Mouse (Mus musculus) ovary, postnatal 14 days (tissue): Measurements from ENCODE around the gene Pcdh18.

Experiments used
- DNase-seq: peaks from one replicate; pipeline ENCODE4 v3.0.0; 2022; ENCODE audit warnings: low spot score

Pcdh18 gene

DNA sequence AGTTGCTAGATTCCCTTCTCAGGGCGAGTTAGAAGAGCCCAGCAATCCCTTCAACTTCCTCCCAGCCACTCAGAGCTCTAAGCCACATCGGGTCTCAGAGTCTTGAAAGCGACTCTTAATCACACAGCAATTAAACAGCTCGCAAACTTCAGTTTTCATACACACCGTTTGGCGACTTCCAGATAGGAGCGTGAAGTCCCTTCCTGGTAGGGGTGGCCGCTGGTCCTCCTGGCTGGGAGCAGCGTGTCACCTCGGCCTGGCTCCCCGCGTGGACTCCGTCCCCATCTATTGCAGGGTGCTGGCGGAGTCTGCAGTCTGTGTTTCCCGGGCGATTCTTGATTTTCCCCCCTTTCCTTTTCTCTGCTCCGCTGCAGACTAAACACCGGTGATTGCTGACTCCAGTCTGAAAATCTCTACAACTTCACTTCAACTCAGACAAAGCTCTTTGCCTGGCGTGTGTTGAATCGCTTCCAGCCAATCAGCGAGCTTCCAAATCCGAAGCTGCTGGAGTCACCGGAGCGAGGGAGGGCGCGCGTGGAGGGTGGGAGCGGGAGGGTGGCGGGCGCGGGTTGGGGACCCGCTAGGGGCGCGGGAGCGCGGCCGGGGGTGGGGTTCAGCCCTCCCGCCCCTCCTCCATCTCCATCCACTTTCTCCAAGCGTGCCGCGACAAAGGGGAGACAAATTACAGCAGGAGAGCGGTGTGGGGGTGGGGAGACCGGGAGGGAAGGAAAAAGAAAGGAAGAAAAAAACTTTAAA lies at the start of gene Pcdh18:
Gene Pcdh18, minus strand, starts transcription at position 456 of the 756 bp plus-strand sequence.
- DNase-seq, result peak; percentile 81

DNA sequence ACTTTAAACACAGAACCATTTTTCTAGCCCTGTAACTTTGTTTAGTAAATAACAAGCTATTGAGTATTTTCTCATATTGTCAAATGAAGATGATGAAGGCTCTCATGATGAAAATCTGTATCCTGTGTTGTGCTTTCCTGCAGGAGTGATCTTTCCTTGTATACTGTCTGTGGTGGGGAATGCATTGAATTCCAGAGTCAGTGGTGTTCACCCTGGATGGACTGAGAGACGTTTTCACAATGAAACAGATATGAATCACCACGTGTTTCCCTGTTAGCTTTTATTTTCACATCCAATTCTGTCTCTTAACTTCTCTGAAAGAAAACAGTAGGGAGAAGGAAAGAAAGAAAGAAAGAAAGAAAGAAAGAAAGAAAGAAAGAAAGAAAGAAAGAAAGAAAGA lies 49.7 kb upstream of the Pcdh18 start:
- no peak for DNase-seq

DNA sequence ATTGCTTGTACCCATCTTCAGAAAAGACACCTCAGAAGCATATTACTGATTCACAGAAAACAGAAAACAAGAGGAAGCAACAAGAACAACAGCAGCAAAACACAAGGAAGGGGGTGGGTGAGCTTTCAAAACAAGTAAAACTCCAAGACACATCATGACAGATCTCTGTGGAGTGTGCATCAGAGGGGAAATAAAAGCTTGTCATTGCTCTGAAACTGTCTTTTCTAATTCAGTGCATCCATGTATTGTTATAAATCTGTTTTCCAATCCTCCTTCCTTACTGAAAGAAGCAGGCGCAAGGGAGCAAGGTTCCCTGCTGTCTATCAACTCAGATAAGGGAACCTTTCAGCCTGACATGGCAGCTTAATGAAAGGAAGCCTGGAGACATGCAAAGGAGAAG lies 48.4 kb upstream of the Pcdh18 start:
- DNase-seq, result no peak

DNA sequence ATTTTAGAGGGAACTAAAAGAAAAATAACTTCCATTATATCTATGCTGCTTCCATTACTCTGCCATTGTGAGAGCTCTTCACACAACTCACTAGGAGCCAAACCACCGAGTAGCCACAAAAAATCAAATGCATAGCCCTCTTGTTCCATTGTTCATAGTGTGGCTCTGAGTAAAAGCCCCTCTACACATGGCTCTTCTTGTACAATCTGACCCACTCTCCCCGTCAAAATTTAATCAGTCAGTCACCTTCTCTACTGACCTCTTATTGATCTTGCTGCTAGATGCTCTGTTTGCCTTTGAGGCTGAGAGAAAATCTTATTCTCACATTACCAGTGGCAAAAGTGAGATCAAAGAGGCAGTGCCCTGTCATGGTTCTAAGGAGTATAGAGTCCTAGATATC lies 31.2 kb upstream of the Pcdh18 start:
- no peak for DNase-seq

DNA sequence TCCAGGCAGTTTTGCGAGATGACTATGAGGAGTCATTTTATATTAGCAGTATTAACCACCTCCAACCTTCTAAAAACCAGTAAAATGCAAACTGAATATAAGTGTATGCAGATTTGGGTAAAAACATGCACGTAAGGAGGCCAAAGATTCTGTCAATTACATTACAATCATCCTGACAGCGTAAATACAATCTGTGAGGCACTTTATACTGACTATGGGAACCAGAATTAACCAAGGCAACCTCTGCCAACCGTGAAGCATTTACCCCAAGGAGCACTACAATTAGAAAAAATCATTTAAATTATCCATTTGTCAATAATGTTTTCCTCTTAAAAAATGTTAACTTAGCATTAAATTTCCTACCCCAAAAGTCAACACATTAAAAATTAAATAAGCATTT lies 30.6 kb upstream of the Pcdh18 start:
- no peak for DNase-seq

DNA sequence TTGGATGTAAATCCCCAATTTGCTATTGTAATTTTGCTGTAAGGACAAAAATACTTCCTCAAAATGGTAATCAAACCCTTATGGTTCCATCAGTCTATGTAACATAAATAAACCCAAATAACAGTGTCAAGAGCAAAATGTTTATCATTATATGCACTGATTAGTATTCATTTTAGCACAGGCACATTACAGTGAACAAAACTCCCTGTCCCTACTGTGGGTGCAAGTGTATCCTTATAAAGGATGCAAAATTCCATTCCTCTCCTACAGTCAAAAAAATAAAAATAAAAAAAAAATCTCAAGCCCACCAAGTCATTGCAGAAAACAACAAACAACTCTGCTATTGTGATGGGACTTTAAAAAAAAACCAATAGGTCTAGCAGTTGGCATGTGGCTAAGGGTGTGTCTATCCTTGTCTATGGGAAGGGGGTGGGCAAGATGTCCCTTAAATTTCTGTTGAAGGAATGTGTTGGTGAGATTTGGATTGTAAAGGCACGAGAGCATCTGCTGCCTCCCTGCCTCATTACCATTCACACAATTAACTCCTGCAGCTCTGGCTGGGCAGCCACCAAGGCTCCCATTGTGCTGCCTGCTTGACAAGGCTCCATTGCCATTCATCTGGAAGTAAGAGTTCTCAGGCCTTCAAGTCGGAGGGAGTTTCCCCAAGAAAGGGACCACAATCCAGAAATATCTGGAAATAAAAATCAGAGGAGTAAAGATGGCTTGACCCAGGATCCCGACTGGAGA lies 12.0 kb upstream of the Pcdh18 start:
- DNase-seq, result no peak

DNA sequence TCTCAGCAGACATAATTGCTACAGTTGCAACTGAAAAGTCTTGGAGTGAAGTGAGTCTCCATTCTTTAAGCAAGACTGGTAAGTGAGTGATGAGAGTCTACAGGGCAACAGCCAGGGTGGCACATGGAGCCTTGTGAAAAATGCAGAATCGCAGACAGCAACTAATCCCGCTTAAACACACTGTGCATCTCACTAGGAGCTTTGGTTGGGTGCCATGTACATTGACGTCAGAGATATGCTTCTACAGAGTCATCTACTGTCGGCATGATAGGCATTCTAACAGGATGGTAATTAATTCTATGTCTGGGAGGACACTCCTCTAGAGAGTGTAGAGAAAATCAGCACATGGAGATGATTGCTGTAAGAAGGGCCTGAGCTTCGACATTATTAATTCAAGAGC lies 5.6 kb upstream of the Pcdh18 start:
- DNase-seq, result no peak

DNA sequence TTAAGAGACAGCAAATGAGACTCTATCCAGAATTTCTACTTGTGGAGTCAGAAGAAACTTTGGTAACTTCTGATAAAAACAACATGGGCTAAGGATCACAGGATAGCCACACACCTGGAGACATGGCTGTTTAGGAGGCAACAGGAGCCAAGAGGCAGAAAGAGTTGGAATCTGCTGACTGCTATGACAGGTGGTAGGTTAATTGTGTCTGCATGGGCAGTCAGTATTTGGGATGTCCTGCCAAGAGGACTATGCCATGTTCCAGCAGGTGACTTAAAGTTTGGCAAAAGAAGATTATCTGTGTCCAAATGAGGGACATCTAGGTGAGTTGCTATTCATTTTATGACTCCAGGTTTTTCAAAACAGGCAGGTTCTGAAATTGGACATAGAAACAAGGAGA lies 4.8 kb upstream of the Pcdh18 start:
- DNase-seq, result no peak

DNA sequence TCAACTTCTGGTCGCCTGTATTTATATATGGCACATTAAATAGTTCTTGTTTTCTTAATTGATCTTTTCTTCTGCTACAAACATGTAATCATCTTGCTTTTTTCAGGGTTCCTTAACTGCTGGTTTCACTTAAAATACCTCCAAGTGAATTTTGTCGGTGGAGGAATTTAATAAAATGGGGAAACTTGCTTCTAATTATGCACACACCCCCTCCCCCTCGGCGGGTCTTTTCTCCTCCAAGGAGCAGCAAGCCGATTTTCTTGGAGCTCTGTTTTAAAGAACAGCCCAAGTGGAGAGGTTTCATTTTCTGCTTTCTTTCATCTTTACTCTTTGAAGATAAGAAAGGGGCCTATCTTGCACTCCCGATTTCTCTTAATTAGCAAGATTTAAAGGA lies 498 bp upstream of the Pcdh18 start:
- DNase-seq, result no peak

DNA sequence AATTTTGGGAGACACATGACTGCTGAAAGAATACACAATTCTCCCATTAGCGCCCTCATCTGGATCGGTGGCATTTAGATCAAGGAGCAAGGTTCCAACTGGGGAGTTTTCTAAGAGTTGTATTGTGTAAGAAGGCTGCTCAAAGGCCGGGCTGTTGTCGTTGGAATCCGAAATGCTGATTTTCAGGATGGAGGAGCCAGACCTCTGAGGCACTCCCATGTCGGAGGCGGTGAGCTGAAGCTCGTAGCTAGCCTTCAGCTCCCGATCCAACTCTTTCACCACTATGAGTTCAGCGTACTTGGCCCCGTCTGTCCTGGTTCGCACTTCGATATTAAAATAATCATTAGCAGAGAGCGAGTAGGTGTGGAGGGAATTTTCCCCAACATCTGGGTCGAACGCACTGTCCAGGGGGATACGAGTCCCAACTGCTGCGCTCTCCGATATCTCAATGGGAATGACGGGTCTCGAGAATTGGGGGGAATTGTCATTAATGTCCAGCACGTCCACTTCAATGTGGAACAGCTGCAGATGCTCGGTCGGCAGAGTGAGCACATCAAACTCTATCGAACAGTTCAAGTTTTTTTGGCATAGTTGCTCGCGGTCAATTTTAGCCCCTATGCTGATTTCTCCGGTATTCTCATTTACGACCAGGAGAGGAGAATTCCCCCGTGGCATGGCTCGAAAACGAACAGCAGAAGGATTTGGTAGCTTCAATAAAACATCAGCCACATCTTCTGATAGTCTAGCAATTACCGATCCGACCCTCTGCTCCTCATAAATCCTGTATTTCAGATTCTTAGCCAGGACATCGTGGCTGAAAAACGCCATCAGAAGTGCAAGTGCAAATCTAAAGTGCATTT lies 909 bp downstream of the Pcdh18 start:
- peak; percentile 16 for DNase-seq

DNA sequence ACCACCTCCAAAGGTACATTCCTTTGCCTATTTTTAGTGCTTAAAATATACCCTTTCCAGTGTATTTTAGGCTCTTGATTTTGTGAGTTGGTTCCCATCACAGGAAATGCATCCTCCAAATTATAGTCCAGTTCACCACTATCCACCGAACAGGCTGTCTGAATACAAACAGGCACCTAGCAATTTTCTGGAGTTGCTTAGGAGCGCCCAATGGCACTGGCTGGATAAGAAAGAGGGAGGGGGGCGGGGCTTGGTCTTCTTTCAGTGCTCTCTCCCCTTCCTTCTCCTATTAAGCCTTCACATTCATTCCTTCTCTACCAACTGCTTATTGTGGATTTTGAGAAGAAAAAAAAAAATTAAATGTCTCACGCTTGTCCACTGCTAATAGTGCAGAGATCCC lies 4.4 kb downstream of the Pcdh18 start:
- no peak for DNase-seq

DNA sequence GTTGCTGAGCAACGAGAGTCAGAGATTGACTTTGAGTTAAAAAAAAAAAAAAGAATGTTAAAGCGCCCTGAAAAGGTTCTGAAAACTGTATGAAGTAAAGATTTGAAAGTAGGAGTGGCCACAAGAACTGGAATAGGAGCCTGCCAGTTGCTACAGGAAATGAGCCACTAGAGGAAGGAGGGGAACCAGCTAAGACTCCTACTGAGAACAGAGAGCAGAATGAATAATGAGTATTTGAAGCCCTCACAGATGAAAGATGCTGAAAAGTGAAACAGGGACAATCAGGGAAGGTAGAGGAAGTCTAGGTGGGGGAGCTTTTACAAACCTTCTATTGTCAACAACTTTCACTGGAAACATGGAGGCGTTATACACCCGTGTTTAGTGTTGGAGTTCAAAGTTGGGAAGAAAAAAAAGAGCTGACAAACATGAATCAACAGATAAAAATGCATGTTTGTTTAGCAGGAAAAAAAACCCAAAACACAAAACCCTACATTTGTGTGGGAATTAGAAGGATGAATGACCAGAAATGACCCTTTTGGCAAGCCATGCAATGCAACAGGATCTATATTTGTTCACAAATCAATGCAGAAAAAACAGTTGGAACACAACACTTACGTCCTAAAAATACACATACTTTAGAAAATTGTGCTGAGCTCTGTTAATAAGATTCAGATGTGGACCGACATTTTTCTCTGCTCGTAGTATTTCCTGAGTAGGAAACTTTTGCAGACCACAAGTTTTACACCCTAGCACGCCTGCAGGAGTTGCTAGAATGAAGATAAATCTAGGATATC lies 7.4 kb downstream of the Pcdh18 start:
- no peak for DNase-seq

DNA sequence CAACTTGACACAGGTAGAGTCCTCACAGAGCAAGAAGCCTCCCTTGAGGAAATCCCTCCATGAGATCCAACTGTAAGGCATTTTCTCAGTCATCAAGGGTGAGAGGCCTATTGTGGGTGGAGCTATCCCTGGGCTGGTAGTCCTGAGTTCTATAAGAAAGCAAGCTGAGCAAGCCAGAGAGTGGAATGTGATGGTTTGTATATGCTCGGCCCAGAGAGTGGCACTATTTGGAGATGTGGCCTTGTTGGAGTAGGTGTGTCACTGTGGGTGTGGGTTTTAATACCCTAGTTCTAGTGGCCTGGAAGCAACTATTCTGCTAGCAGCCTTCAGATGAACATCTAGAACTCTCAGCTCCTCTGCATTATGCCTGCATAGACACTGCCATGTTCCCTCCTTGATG lies 9.1 kb downstream of the Pcdh18 start:
- no peak for DNase-seq

DNA sequence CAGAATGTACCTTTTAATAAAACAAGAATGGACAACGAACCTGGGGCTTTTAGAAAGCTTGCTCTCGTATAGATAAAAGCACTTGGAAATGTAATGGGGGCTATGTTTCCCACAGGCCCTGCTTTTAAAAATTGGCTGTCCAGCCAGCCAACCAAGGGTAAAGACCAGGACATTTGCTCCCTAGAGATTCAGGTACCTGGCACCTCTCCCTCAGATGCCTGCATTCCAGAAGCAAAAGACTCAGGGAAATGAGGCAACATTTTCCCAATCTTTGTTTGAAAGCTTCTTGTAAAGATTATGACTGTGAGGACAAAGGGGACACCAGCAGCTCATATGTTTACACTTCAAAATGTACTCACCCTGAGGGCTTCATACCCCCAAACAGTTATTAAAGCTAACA lies 18.1 kb downstream of the Pcdh18 start:
- DNase-seq, result no peak

DNA sequence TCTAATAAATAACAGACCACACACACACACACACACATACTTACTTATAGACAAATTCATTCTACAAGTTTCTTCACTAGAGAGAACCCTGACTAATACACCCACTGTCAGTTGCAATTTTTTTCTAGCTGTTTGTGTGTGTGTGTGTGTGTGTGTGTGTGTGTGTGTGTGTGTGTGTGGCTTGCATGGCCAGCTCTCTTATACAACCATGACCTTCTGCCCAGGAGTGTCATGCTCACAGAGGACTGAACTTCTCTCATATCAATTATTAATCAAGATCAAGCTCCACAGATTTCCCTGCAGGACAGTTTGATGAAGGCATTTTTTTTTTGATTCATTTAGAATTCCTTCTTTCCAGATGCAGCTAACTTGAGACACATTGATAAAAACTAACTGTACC lies 18.6 kb downstream of the Pcdh18 start:
- DNase-seq, result no peak

DNA sequence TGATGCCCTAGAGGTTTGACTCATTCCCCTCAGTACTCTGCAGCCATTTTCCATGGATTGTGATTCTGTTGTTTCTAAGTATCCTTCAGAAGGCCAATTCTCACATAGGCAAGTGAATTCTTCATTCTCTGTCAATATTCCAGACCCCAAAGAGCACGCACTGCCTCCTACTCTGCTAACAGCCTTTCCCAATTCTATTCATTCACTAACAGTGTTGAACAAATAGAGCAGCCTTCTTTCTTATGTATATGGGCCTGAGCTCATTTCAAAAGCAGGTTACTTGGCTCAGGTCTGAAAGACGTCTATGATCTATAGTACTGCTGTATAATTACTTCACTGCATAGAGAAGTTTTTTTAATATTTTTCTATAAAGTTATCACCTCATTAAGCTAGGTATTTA lies 50.6 kb downstream of the Pcdh18 start:
- DNase-seq, result no peak

DNA sequence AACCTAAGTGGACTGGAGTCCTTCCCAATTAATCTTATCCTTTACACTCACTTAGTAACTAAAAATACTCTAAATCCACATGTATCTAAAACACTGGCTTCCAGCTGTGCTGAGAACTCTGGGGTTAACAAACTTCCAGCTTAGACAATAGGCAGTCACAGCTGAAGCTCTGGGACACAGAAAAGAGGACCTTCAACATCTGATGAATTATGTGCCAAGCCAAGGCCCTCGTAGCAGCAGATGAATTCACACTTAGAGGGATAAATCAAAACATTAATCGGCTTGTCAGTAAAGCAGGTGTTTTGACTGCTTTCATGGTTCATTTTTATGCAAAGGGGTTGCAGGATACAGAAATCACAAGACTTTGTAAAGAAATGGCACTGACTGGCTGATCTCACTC lies 57.2 kb downstream of the Pcdh18 start:
- DNase-seq, result no peak
